Mouse (Mus musculus) heart, adult 2 months (tissue): ENCODE data around the gene Elmod3.

Experiments
- CTCF ChIP-seq: fragments of 200-600 bp; IDR thresholded peaks from 2 replicates; pipeline ENCODE4 v1.8.1; 2022; ENCODE audit warnings: antibody characterized with exemption, mild to moderate bottlenecking, moderate library complexity
- EP300 ChIP-seq: fragments of 200-500 bp; IDR thresholded peaks from 2 replicates; pipeline ENCODE4 v1.6.1; 2011; ENCODE audit warnings: low read depth, low read length, control low read depth; ENCODE audit not compliant: insufficient read depth
- POLR2A ChIP-seq: fragments of 200-500 bp; IDR thresholded peaks from 2 replicates; pipeline ENCODE4 v1.6.1; 2011; ENCODE audit warnings: mild to moderate bottlenecking, low read depth, low read length, control low read depth; ENCODE audit not compliant: insufficient read depth

DNA sequence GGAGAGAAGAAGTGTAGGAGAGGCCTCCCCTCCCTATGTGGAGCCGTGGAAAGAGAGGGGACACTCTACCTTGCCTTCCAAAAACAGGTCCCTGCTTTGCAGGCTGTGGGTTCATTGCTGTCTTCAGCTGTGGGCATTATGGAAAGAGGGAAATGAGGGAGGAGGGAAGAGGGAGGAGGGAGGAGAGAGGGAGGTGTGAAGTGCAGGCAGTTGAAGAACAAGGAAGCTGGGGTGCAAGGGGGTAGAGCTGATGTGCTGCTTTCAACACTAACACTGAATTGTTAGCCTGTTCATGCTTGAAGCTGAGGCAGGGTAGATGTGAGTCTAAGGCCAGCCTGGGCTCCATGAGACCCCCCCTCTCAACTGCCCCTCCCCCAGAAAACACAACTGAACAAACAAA lies 79.4 kb downstream of the Elmod3 start:
- no peak for TF ChIP-seq POLR2A
- TF ChIP-seq CTCF, result no peak
- TF ChIP-seq EP300, result no peak
